Mouse (Mus musculus): Measurements from ENCODE around the gene Ugt1a6b.
"Not testable (repeated sequence)": the region's sequence is repeated elsewhere in the genome, so short reads cannot be mapped to it uniquely, and the experiment has no call there.

Gene Ugt1a6b

DNA sequence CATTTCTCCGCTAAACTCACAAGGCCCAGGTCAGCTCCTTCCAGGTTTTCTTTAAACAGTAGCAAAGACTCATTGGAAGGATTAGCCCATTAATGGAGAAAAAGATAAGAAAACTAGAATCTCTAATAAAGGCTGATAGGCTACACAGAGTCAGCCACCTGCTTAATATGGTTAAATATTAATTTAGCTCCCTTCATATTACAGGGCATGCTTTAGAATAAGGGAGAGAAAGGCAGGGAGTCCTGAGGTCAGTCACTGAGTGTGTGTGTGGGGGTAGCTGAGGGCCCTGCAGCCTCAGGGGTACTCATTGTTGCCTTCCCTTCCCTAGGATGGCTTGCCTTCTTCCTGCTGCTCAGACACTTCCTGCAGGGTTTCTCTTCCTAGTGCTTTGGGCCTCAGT lies 35.1 kb downstream of the Ugt1a6b start:
- Histone ChIP-seq H3K27me3 (ENCODE audit: insufficient read depth, low read length) (no peaks in the 10 kb centered on the region), H3K36me3 (ENCODE audit: insufficient read depth, low read length) (no peaks in the 10 kb centered on the region), H3K9me3 (ENCODE audit: low read length) (peaks cover 6% of the 10 kb centered on the region; the same call in 1 of the 2 replicates), H3K4me3 (replicated peaks; ENCODE audit: low read length) (no peak overlapping the region), H3K4me1 (replicated peaks; ENCODE audit: low read depth, low read length) (no peaks in the 10 kb centered on the region)
- TF ChIP-seq NANOG (IDR thresholded peaks at IDR 0.05; ENCODE audit: borderline replicate concordance, low read length) = no peak
- TF ChIP-seq CTCF (conservative IDR thresholded peaks at IDR 0.05; ENCODE audit: low read length) = no peak
- no peak for TF ChIP-seq POU5F1 (IDR thresholded peaks at IDR 0.05; ENCODE audit: borderline replicate concordance, low read length)

DNA sequence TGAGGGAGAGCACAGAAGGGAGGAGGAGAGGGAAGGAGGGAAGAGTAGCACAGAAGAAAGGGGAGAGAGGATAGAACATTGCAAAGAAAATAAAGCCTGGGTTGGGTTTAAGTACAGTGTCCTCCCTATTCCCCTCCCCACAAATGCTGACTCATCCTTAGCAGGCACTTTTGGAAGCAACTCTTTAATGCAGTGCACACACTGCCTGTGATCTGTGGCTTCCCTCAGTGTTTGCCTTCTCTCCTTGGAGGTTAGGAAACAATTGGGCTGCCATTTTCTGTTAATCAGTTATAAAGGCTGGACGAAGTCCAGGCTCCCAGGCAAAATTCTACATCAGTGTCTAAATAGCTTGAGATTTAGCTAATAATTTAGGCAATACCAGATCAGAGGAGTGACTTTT lies 37.4 kb downstream of the Ugt1a6b start:
- H3K9me3 ChIP-seq (ENCODE audit: low read length) = peaks cover 15% of the 10 kb centered on the region
- H3K27me3 ChIP-seq (ENCODE audit: insufficient read depth, low read length); H3K4me1 ChIP-seq (replicated peaks; ENCODE audit: low read depth, low read length); H3K4me3 ChIP-seq (replicated peaks; ENCODE audit: low read length); H3K36me3 ChIP-seq (ENCODE audit: insufficient read depth, low read length): not testable (repeated sequence)

DNA sequence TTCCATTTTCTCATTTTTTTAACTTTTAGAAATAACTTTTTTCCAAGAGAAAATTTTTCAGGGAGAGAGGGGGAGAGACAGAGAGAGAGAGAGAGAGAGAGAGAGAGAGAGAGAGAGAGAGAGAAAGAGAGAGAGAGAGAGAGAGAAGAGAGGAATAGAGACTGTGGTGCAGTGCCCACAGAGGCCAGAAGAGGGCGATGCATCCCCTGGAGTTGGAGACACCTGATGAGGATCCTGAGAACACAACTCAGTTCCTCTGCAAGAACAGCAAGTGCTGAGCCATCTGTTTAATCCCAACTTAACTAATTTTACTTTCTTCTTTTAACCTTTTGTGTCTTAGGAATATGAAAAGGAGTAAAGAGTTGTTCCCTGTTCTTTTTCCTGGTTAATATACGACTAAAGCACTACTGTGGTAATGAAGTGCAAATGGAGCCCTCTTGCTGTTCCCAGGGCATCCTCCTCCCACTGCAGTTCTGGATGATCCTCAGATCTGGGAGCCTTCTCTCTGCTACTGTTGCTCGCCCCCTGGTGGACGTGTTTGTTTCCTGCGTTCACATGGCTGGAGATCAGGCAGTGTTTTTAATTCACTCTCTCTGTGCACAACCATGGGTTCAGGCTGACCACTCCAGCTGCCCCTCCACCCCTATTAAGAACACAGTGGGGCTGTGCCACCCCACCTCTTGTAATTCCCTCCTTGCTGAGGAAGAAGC lies 41.1 kb downstream of the Ugt1a6b start:
- H3K4me3 ChIP-seq (replicated peaks; ENCODE audit: low read length); H3K36me3 ChIP-seq (ENCODE audit: insufficient read depth, low read length); H3K4me1 ChIP-seq (replicated peaks; ENCODE audit: low read depth, low read length); H3K27me3 ChIP-seq (ENCODE audit: insufficient read depth, low read length): not testable (repeated sequence)
- 0 out of 2 replicates have a peak, but pooled peaks have one; percentile 6 for TF ChIP-seq CTCF (conservative IDR thresholded peaks at IDR 0.05; ENCODE audit: low read length)
- peaks cover 15% of the 10 kb centered on the region for H3K9me3 ChIP-seq (ENCODE audit: low read length)

DNA sequence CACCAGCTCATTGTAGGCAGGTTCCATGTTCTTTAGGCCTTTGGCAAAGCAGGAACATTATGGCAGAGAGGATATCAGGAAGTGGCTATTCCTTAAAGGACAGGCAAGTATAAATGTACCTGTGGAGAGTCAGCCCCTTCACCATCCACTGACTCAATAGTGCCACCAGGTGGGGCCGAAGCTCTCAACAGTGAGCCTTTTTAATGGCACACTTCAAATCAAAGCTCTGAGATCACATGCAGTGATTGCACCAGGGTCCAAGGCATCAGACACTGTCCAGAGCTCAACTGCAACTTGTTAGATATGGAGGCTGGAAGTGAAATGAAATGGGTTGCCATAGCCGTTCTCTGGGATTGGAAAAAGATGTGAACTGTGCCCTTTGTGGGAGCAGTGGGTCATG lies 42.2 kb downstream of the Ugt1a6b start:
- not testable (repeated sequence) for H3K4me3 ChIP-seq (replicated peaks; ENCODE audit: low read length); H3K27me3 ChIP-seq (ENCODE audit: insufficient read depth, low read length); H3K36me3 ChIP-seq (ENCODE audit: insufficient read depth, low read length); H3K4me1 ChIP-seq (replicated peaks; ENCODE audit: low read depth, low read length)
- peaks cover 15% of the 10 kb centered on the region for H3K9me3 ChIP-seq (ENCODE audit: low read length)
- TF ChIP-seq CTCF (conservative IDR thresholded peaks at IDR 0.05; ENCODE audit: low read length) = peak; percentile 12; the same call in 1 of the 2 replicates

DNA sequence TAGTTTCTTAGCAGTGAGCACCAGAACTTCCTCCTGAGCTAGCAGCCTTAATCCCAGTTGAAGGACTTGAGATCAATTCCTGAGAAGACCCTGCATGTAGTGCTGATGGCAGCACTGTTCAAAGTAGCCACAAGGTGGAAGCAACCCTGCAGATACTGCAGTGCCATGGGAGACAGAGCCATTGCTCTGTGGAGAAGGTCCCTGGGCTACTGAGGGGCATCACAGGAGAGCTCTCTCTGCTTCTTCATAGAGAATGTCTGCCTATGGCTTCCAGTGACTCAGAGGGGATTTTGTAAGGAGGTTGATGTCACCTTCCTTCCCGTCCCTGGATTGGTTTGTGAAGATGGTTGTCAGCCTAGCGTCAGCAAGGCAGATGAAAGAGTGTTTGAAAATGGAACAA lies 47.1 kb downstream of the Ugt1a6b start:
- H3K4me1 ChIP-seq (replicated peaks; ENCODE audit: low read depth, low read length); H3K9me3 ChIP-seq (ENCODE audit: low read length); H3K4me3 ChIP-seq (replicated peaks; ENCODE audit: low read length); H3K36me3 ChIP-seq (ENCODE audit: insufficient read depth, low read length); H3K27me3 ChIP-seq (ENCODE audit: insufficient read depth, low read length): not testable (repeated sequence)
- TF ChIP-seq CTCF (conservative IDR thresholded peaks at IDR 0.05; ENCODE audit: low read length) = 0 out of 2 replicates have a peak, but pooled peaks have one; percentile 2

DNA sequence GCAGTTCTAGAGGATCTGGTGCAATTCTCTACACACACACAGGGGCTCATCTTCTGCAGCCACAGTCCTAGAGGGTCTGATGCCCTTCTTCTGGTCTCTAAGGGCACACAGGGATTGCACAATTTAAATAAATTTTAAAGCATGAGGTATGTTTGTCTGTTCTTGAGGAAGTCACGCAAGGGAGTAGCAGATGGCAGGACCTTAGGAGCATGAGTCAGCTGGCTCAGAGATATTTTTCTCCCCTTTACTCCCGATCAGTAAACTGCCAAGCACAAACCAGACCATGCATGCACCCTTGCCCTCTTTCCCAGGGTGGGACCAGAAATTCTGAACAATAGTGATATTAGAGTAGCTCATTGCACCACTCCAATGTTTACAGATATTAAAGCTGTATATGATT lies 55.4 kb downstream of the Ugt1a6b start:
- no peaks in the 10 kb centered on the region for H3K27me3 ChIP-seq (ENCODE audit: insufficient read depth, low read length)
- no peaks in the 10 kb centered on the region for H3K4me1 ChIP-seq (replicated peaks; ENCODE audit: low read depth, low read length)
- H3K9me3 ChIP-seq (ENCODE audit: low read length) = no peaks in the 10 kb centered on the region; the same call in 1 of the 2 replicates
- no peak overlapping the region for H3K4me3 ChIP-seq (replicated peaks; ENCODE audit: low read length)
- TF ChIP-seq CTCF (conservative IDR thresholded peaks at IDR 0.05; ENCODE audit: low read length) = no peak
- no peak for TF ChIP-seq NANOG (IDR thresholded peaks at IDR 0.05; ENCODE audit: borderline replicate concordance, low read length)
- no peaks in the 10 kb centered on the region for H3K36me3 ChIP-seq (ENCODE audit: insufficient read depth, low read length)

DNA sequence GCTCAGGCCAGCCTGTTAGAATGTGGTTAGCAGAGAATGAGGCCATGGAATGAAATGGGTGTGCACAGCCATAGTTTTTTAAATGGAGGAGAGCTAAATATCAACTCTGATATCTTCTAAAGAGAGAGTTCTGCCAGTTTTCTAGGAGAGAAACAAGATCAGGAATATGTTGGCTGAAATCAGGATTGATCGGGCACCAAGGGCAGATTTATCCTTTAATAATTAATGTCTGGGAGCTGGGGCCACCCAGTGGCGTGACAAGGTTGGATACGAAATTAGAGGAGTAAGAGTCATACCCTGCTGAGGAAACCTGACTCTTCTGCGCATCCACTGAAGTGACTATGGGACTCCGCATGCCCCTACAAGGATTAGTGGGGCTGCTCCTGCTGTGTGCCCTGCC lies 62.7 kb downstream of the Ugt1a6b start, which contains the start of gene Ugt1a5:
Gene Ugt1a5 (plus strand): TSS at position 302 of the 400 bp plus-strand sequence.
- no peak within 1 kb of the TSS for H3K4me3 ChIP-seq (replicated peaks; ENCODE audit: low read length)
- H3K4me1 ChIP-seq (replicated peaks; ENCODE audit: low read depth, low read length) = peaks cover 4% of the 10 kb centered on the region; the same call in 1 of the 2 replicates
- H3K36me3 ChIP-seq (ENCODE audit: insufficient read depth, low read length) = no peaks in the 10 kb centered on the region
- peaks cover 10% of the 10 kb centered on the region for H3K9me3 ChIP-seq (ENCODE audit: low read length)
- TF ChIP-seq CTCF (conservative IDR thresholded peaks at IDR 0.05; ENCODE audit: low read length) (no peak), NANOG (IDR thresholded peaks at IDR 0.05; ENCODE audit: borderline replicate concordance, low read length) (no peak), POU5F1 (IDR thresholded peaks at IDR 0.05; ENCODE audit: borderline replicate concordance, low read length) (no peak)
- no peaks in the 10 kb centered on the region for H3K27me3 ChIP-seq (ENCODE audit: insufficient read depth, low read length)

DNA sequence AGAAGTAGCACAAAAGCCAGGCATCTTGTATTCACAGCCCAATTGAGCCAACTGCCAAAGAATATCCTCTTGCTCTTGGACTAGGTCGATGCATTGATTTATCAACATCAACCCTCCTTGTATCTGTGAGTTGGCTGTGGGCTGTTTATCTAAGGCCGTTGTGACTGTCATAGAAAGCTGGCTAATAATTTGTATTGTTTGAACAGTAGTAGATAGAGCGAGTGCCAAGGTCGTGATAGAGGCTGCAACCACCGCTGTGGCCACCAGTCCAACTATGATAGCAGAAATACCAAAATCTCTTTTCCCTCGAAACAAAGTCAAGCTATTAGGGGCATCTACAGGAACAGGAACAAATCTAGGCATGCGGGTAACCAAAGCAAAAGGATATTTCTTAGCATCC lies 69.1 kb downstream of the Ugt1a6b start:
- not testable (repeated sequence) for H3K4me1 ChIP-seq (replicated peaks; ENCODE audit: low read depth, low read length); H3K4me3 ChIP-seq (replicated peaks; ENCODE audit: low read length); H3K27me3 ChIP-seq (ENCODE audit: insufficient read depth, low read length); H3K36me3 ChIP-seq (ENCODE audit: insufficient read depth, low read length)
- H3K9me3 ChIP-seq (ENCODE audit: low read length) = peaks cover 43% of the 10 kb centered on the region

DNA sequence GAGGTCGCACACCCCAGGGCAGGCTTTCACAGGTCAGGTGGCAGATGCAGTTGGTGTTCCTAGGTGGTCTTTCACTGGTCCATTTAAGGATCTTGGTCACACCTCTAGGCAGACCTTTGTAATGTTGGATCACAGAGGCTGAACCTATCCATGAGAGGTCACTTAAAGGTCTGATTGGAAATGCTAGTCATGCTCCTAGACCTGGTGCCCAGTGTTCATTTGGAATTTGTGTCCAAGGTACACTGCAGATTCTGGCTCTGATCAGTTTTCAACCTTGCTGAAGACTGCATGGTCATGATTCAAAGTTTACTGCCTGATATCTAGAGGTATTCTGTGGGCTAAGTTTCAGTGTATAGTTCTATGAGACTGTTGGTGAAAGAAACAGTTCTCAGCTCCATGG lies 76.6 kb downstream of the Ugt1a6b start:
- Histone ChIP-seq H3K9me3 (ENCODE audit: low read length) (peaks cover 38% of the 10 kb centered on the region), H3K4me3 (replicated peaks; ENCODE audit: low read length) (no peak overlapping the region), H3K4me1 (replicated peaks; ENCODE audit: low read depth, low read length) (no peaks in the 10 kb centered on the region), H3K27me3 (ENCODE audit: insufficient read depth, low read length) (no peaks in the 10 kb centered on the region), H3K36me3 (ENCODE audit: insufficient read depth, low read length) (no peaks in the 10 kb centered on the region)
- TF ChIP-seq CTCF (conservative IDR thresholded peaks at IDR 0.05; ENCODE audit: low read length) = no peak
- TF ChIP-seq NANOG (IDR thresholded peaks at IDR 0.05; ENCODE audit: borderline replicate concordance, low read length) = no peak
- TF ChIP-seq POU5F1 (IDR thresholded peaks at IDR 0.05; ENCODE audit: borderline replicate concordance, low read length) = no peak

Measured in E14TG2a.4 (cell line).